Mouse (Mus musculus) layer of hippocampus, adult 6 months (tissue): Measurements from ENCODE around the gene Camk1g. TPM values are rescaled to one million over a fixed set of nuclear protein-coding genes. Genes with fewer than 3 reads are reported as not detected.

Source experiments
- long read RNA-seq, 2 experiments: library from polyadenylated mRNA; unstranded; transcript quantifications; one replicate each; pipeline ENCODE4 v2.0.0; 2019 to 2020
- polyA plus RNA-seq: library from polyadenylated mRNA; unstranded; fragments of <200 nt; fragmentation: Nextera tagmentation; gene quantifications from 2 replicates; pipeline ENCODE4 v1.2.3, GENCODE M21; 2021

Gene Camk1g
- polyA plus RNA-seq, result 13.1 and 13.7 TPM in 2 replicates
- long read RNA-seq, experiment 1, transcript Camk1g-201 (13 exons, 2,469 nt), result major isoform, 11 of 23 reads
- long read RNA-seq, experiment 1, partial matches to known transcripts, result 9 of 23 reads
- long read RNA-seq, experiment 1, other reads (novel, unspliced or antisense), result 3 of 23 reads
- long read RNA-seq, experiment 2, transcript Camk1g-201 (13 exons, 2,469 nt), result major isoform, 78 of 93 reads
- long read RNA-seq, experiment 2, partial matches to known transcripts, result 7 of 93 reads
- long read RNA-seq, experiment 2, other reads (novel, unspliced or antisense), result 8 of 93 reads

GRCm38 (mm10) chr1:193370096-193370495 lies at the start of gene Camk1g:
TSS of gene Camk1g (minus strand) at chr1:193370298.

Other genes with a start within 250 kb of the Camk1g start
- 0.88 and 1.4 TPM in 2 replicates for gene Diexf, start 240.0 kb downstream of the Camk1g start, polyA plus RNA-seq
- 0.39 and 0.41 TPM in 2 replicates for gene Irf6, start 217.2 kb downstream of the Camk1g start, polyA plus RNA-seq
- gene A130010J15Rik, start 202.3 kb downstream of the Camk1g start, polyA plus RNA-seq, result 4.9 and 6.3 TPM in 2 replicates
- 0.64 and 1.1 TPM in 2 replicates for gene Traf3ip3, start 168.6 kb downstream of the Camk1g start, polyA plus RNA-seq
- 0.46 and 0.54 TPM in 2 replicates for gene Lamb3, start 162.6 kb downstream of the Camk1g start, polyA plus RNA-seq
- 51.6 and 57.6 TPM in 2 replicates for gene Hsd11b1, start 106.2 kb downstream of the Camk1g start, polyA plus RNA-seq
- gene G0s2, start 97.1 kb downstream of the Camk1g start, polyA plus RNA-seq, result 15.3 and 18.9 TPM in 2 replicates